Comparison of ENCODE assay signal across 13 mouse cellular contexts in genomic region chr2:126495230-126495629, GRCm38 (mm10). TPM values are rescaled to one million over a fixed set of nuclear protein-coding genes. Genes with fewer than 3 reads are reported as not detected.
"Had no signal": no experiment of that assay in that cellular context is flagged by ENCODE, and none has a peak within 500 bp of the region (broad histone marks: within the 10 kb centered on the region; RNA-seq: fewer than 3 reads in every experiment).

No protein-coding gene starts in this region.

- ATAC-seq: liver, postnatal 0 days had no signal

- H3K9ac ChIP-seq: limb, embryonic 12.5 days; liver, embryonic 13.5 days; liver, postnatal 0 days; midbrain, embryonic 12.5 days had no signal

- H3K36me3 ChIP-seq: limb, embryonic 12.5 days; liver, embryonic 13.5 days; midbrain, embryonic 12.5 days had no signal

- H3K4me1 ChIP-seq: liver, embryonic 13.5 days; midbrain, embryonic 12.5 days had no signal

- H3K27ac ChIP-seq: layer of hippocampus, adult 2 months; limb, embryonic 12.5 days; liver, embryonic 13.5 days; midbrain, embryonic 12.5 days had no signal

- DNase-seq: kidney, adult 18-20 months; kidney, postnatal 10 days; kidney, postnatal 4 days; liver; liver, embryonic 13.5 days; liver, postnatal 0 days; lung, postnatal 36 days; right cerebral cortex, adult 18-20 months; right cerebral cortex, postnatal 25 days had no signal

- H3K27me3 ChIP-seq: limb, embryonic 12.5 days; liver, embryonic 13.5 days; midbrain, embryonic 12.5 days had no signal

- H3K4me2 ChIP-seq: limb, embryonic 12.5 days; liver, embryonic 13.5 days; midbrain, embryonic 12.5 days had no signal

- H3K4me3 ChIP-seq: layer of hippocampus, adult 2 months; limb, embryonic 12.5 days; liver, embryonic 13.5 days; midbrain, embryonic 12.5 days; myocyte had no signal

- H3K9me3 ChIP-seq: limb, embryonic 12.5 days; liver, embryonic 13.5 days; midbrain, embryonic 12.5 days had no signal

RNA-seq across cellular contexts. Expression of gene Slc27a2, which starts 57.0 kb away (rescaled TPM):
- polyA plus RNA-seq: myocyte had no signal
